Mouse (Mus musculus) layer of hippocampus, adult 18-20 months (tissue): ENCODE results near the gene Sat1. TPM values are rescaled to one million over a fixed set of nuclear protein-coding genes. Genes with fewer than 3 reads are reported as not detected.

Experiments used
- DNase-seq, 2 experiments: peaks; one replicate each; pipeline ENCODE4 v3.0.0; 2022; ENCODE audit warnings: low spot score in 2 of 2
- total RNA-seq, 2 experiments: library from RNA; stranded (reverse); gene quantifications; 2 replicates each; pipeline ENCODE4 v1.2.3; 2021

Sat1 gene
- total RNA-seq, 2 experiments from 2014 or later: 73.8 to 80.7 TPM

DNA sequence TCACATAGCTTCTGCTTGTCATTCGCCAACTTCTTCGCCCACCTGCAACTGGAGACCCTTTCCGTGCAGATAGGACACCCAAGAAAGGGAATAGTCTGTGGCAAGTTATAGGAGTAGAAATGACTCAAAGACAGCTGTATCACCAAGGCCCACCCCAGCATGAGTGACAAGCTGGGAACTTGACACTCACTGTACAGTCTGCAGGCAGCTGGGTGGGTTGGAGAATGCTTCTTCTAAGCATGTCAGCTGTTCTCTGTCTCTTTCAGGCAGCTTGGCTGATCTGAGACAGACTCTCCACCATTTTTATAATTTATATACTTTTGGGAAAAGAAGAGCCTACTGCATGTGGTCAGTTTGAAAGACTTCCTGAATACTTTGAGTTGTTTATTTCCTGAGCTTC is 48.6 kb downstream of the Sat1 start:
- no peak for DNase-seq

DNA sequence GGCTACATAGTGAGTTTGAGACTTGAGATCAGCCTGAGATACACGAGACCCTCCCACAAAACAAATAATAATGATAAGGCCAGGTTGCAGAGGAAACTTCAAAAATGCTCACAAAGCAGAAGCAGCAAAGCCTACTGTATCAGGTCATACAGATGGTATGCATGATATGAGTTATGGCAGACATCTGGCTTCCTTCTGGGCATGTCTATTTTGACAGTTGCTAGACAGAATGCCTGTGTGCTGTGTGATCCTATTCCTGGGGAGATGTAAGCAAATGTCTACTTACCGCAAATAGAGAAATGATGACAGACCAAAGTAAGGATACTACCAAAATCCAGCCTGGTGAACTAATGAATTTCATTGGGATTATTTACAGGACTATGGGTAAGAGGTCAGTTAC is 49.9 kb downstream of the Sat1 start:
- DNase-seq: no peak

DNA sequence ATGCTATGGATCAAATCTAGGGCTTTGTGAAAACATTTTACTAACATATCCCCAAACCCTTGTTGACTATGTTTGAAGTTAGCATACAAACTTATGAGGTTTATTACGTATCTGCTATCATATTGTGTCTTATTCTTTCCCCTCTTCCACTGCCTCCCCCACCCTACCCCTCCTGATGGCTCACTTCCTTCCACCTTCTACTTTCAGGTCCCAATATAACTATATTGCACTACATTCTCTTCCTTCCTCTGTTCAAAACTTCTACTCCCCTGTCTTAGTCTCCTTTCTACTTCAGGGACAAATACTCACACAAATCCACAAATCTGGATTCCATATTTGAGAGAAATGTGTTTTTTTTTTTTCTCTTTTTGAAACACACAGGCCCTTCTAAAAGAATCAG is 52.7 kb downstream of the Sat1 start:
- DNase-seq: no peak

Other genes starting within 250 kb of the Sat1 start
- not detected for gene Magea8, start 220.6 kb downstream of the Sat1 start, total RNA-seq
- not detected for gene Magea5, start 153.3 kb downstream of the Sat1 start, total RNA-seq
- gene Magea1, start 126.7 kb downstream of the Sat1 start, total RNA-seq: not detected
- not detected for gene Magea2, start 122.8 kb downstream of the Sat1 start, total RNA-seq
- not detected for gene Cldn34b2, start 88.0 kb downstream of the Sat1 start, total RNA-seq
- 10 to 100 TPM; 18.0 to 20.3 TPM for gene Acot9, start 46.0 kb upstream of the Sat1 start, total RNA-seq
- gene Prdx4, start 124.3 kb upstream of the Sat1 start, total RNA-seq: 10 to 100 TPM; 15.2 to 19.8 TPM